Mouse (Mus musculus): ENCODE measurements around the gene Aaed1. TPM values are rescaled to one million over a fixed set of nuclear protein-coding genes. Genes with fewer than 3 reads are reported as not detected.

The Aaed1 gene
- polyA plus RNA-seq, 1 experiment from 2014 or later: 20.0 TPM

- no peaks in the 10 kb centered on the region for H3K4me1 ChIP-seq (ENCODE audit: control insufficient read depth, insufficient read depth, low read length)
- ATAC-seq (ENCODE audit: insufficient read depth, low FRiP score, low TSS enrichment): no peak
- H3K27ac ChIP-seq (ENCODE audit: low read depth, low read length): no peak overlapping the region
- no peak overlapping the region for H3K9ac ChIP-seq (ENCODE audit: low read length)
- H3K27me3 ChIP-seq (ENCODE audit: control insufficient read depth, insufficient read depth, low read length): no peaks in the 10 kb centered on the region
- no peaks in the 10 kb centered on the region for H3K36me3 ChIP-seq (ENCODE audit: control insufficient read depth, insufficient read depth, low read length)
- no peaks in the 10 kb centered on the region for H3K9me3 ChIP-seq (ENCODE audit: control insufficient read depth, low read length)
- H3K4me2 ChIP-seq (ENCODE audit: low read depth): no peak overlapping the region
- no peak overlapping the region for H3K4me3 ChIP-seq (ENCODE audit: low read depth, low read length)
- 48% methylated on average over 4 of the region's 4 CpGs for WGBS
- no peak for DNase-seq (ENCODE audit: low spot score)
Observed at GRCm38 (mm10) chr13:64335546-64336132, 23.1 kb upstream of the Aaed1 start.

GRCm38 (mm10) chr13:64333102-64333501 is 20.6 kb upstream of the Aaed1 start:
- Histone ChIP-seq H3K4me3 (ENCODE audit: low read depth, low read length) (no peak overlapping the region), H3K4me2 (ENCODE audit: low read depth) (no peak overlapping the region), H3K4me1 (ENCODE audit: control insufficient read depth, insufficient read depth, low read length) (no peaks in the 10 kb centered on the region), H3K9me3 (ENCODE audit: control insufficient read depth, low read length) (no peaks in the 10 kb centered on the region), H3K36me3 (ENCODE audit: control insufficient read depth, insufficient read depth, low read length) (no peaks in the 10 kb centered on the region), H3K27ac (ENCODE audit: low read depth, low read length) (no peak overlapping the region), H3K27me3 (ENCODE audit: control insufficient read depth, insufficient read depth, low read length) (no peaks in the 10 kb centered on the region), H3K9ac (ENCODE audit: low read length) (no peak overlapping the region)
- 88% methylated on average over 3 of the region's 3 CpGs for WGBS
- ATAC-seq (ENCODE audit: insufficient read depth, low FRiP score, low TSS enrichment) (no peak), DNase-seq (ENCODE audit: low spot score) (no peak)

GRCm38 (mm10) chr13:64332321-64332720 is 19.8 kb upstream of the Aaed1 start:
- Histone ChIP-seq H3K27ac (ENCODE audit: low read depth, low read length) (no peak overlapping the region), H3K36me3 (ENCODE audit: control insufficient read depth, insufficient read depth, low read length) (no peaks in the 10 kb centered on the region), H3K4me2 (ENCODE audit: low read depth) (no peak overlapping the region), H3K4me1 (ENCODE audit: control insufficient read depth, insufficient read depth, low read length) (no peaks in the 10 kb centered on the region), H3K9ac (ENCODE audit: low read length) (no peak overlapping the region), H3K9me3 (ENCODE audit: control insufficient read depth, low read length) (no peaks in the 10 kb centered on the region), H3K4me3 (ENCODE audit: low read depth, low read length) (no peak overlapping the region), H3K27me3 (ENCODE audit: control insufficient read depth, insufficient read depth, low read length) (no peaks in the 10 kb centered on the region)
- ATAC-seq (ENCODE audit: insufficient read depth, low FRiP score, low TSS enrichment) (no peak), DNase-seq (ENCODE audit: low spot score) (no peak)
- 84% methylated on average over 6 of the region's 6 CpGs for WGBS

GRCm38 (mm10) chr13:64322561-64323281 is 10.2 kb upstream of the Aaed1 start:
- no peak overlapping the region for H3K9ac ChIP-seq (ENCODE audit: low read length)
- 74% methylated on average over 8 of the region's 8 CpGs for WGBS
- H3K4me1 ChIP-seq (ENCODE audit: control insufficient read depth, insufficient read depth, low read length): no peaks in the 10 kb centered on the region

GRCm38 (mm10) chr13:64320334-64320733 is 7.8 kb upstream of the Aaed1 start:
- H3K4me2 ChIP-seq (ENCODE audit: low read depth): no peak overlapping the region
- DNase-seq (ENCODE audit: low spot score) (no peak), ATAC-seq (ENCODE audit: insufficient read depth, low FRiP score, low TSS enrichment) (no peak)
- no peaks in the 10 kb centered on the region for H3K36me3 ChIP-seq (ENCODE audit: control insufficient read depth, insufficient read depth, low read length)
- no peaks in the 10 kb centered on the region for H3K4me1 ChIP-seq (ENCODE audit: control insufficient read depth, insufficient read depth, low read length)
- WGBS: 80% methylated on average over 8 of the region's 8 CpGs
- no peaks in the 10 kb centered on the region for H3K27me3 ChIP-seq (ENCODE audit: control insufficient read depth, insufficient read depth, low read length)
- no peak overlapping the region for H3K4me3 ChIP-seq (ENCODE audit: low read depth, low read length)
- no peak overlapping the region for H3K9ac ChIP-seq (ENCODE audit: low read length)
- no peaks in the 10 kb centered on the region for H3K9me3 ChIP-seq (ENCODE audit: control insufficient read depth, low read length)
- no peak overlapping the region for H3K27ac ChIP-seq (ENCODE audit: low read depth, low read length)

More at GRCm38 (mm10) chr13:64322561-64323281, 10.2 kb upstream of the Aaed1 start:
- DNase-seq (ENCODE audit: low spot score) (no peak), ATAC-seq (ENCODE audit: insufficient read depth, low FRiP score, low TSS enrichment) (no peak)
- Histone ChIP-seq H3K36me3 (ENCODE audit: control insufficient read depth, insufficient read depth, low read length) (no peaks in the 10 kb centered on the region), H3K4me3 (ENCODE audit: low read depth, low read length) (no peak overlapping the region), H3K27me3 (ENCODE audit: control insufficient read depth, insufficient read depth, low read length) (no peaks in the 10 kb centered on the region), H3K4me2 (ENCODE audit: low read depth) (no peak overlapping the region), H3K27ac (ENCODE audit: low read depth, low read length) (no peak overlapping the region), H3K9me3 (ENCODE audit: control insufficient read depth, low read length) (no peaks in the 10 kb centered on the region)

GRCm38 (mm10) chr13:64319782-64320181 is 7.3 kb upstream of the Aaed1 start:
- DNase-seq (ENCODE audit: low spot score) (no peak), ATAC-seq (ENCODE audit: insufficient read depth, low FRiP score, low TSS enrichment) (no peak)

GRCm38 (mm10) chr13:64318355-64318754 is 5.8 kb upstream of the Aaed1 start:
- no peaks in the 10 kb centered on the region for H3K36me3 ChIP-seq (ENCODE audit: control insufficient read depth, insufficient read depth, low read length)
- H3K4me2 ChIP-seq (ENCODE audit: low read depth): no peak overlapping the region
- ATAC-seq (ENCODE audit: insufficient read depth, low FRiP score, low TSS enrichment) (no peak), DNase-seq (ENCODE audit: low spot score) (no peak)
- whole genome bisulfite sequencing: 79% methylated on average over 2 of the region's 2 CpGs
- no peak overlapping the region for H3K9ac ChIP-seq (ENCODE audit: low read length)
- H3K27ac ChIP-seq (ENCODE audit: low read depth, low read length): no peak overlapping the region
- no peaks in the 10 kb centered on the region for H3K4me1 ChIP-seq (ENCODE audit: control insufficient read depth, insufficient read depth, low read length)
- no peak overlapping the region for H3K4me3 ChIP-seq (ENCODE audit: low read depth, low read length)
- H3K27me3 ChIP-seq (ENCODE audit: control insufficient read depth, insufficient read depth, low read length): no peaks in the 10 kb centered on the region
- no peaks in the 10 kb centered on the region for H3K9me3 ChIP-seq (ENCODE audit: control insufficient read depth, low read length)

More at GRCm38 (mm10) chr13:64319782-64320181, 7.3 kb upstream of the Aaed1 start:
- Histone ChIP-seq H3K27me3 (ENCODE audit: control insufficient read depth, insufficient read depth, low read length) (no peaks in the 10 kb centered on the region), H3K4me1 (ENCODE audit: control insufficient read depth, insufficient read depth, low read length) (no peaks in the 10 kb centered on the region), H3K4me3 (ENCODE audit: low read depth, low read length) (no peak overlapping the region), H3K9ac (ENCODE audit: low read length) (no peak overlapping the region), H3K9me3 (ENCODE audit: control insufficient read depth, low read length) (no peaks in the 10 kb centered on the region), H3K36me3 (ENCODE audit: control insufficient read depth, insufficient read depth, low read length) (no peaks in the 10 kb centered on the region), H3K4me2 (ENCODE audit: low read depth) (no peak overlapping the region), H3K27ac (ENCODE audit: low read depth, low read length) (no peak overlapping the region)

- H3K36me3 ChIP-seq (ENCODE audit: control insufficient read depth, insufficient read depth, low read length): no peaks in the 10 kb centered on the region
- H3K9ac ChIP-seq (ENCODE audit: low read length): no peak overlapping the region
- no peak overlapping the region for H3K27ac ChIP-seq (ENCODE audit: low read depth, low read length)
- H3K9me3 ChIP-seq (ENCODE audit: control insufficient read depth, low read length): no peaks in the 10 kb centered on the region
- WGBS: 3% methylated on average over 3 of the region's 3 CpGs
- no peaks in the 10 kb centered on the region for H3K27me3 ChIP-seq (ENCODE audit: control insufficient read depth, insufficient read depth, low read length)
- DNase-seq (ENCODE audit: low spot score) (peak; percentile 24), ATAC-seq (ENCODE audit: insufficient read depth, low FRiP score, low TSS enrichment) (no peak)
- 0 out of 2 replicates have a peak, but pooled peaks cover 3% of the 10 kb centered on the region for H3K4me1 ChIP-seq (ENCODE audit: control insufficient read depth, insufficient read depth, low read length)
- H3K4me3 ChIP-seq (ENCODE audit: low read depth, low read length): no peak overlapping the region
- no peak overlapping the region for H3K4me2 ChIP-seq (ENCODE audit: low read depth)
Observed at GRCm38 (mm10) chr13:64315483-64316050, 3.1 kb upstream of the Aaed1 start.

- DNase-seq (ENCODE audit: low spot score): no peak
- Histone ChIP-seq H3K4me2 (ENCODE audit: low read depth) (no peak overlapping the region), H3K27ac (ENCODE audit: low read depth, low read length) (no peak overlapping the region), H3K36me3 (ENCODE audit: control insufficient read depth, insufficient read depth, low read length) (no peaks in the 10 kb centered on the region), H3K27me3 (ENCODE audit: control insufficient read depth, insufficient read depth, low read length) (no peaks in the 10 kb centered on the region), H3K4me3 (ENCODE audit: low read depth, low read length) (no peak overlapping the region), H3K4me1 (ENCODE audit: control insufficient read depth, insufficient read depth, low read length) (0 out of 2 replicates have a peak, but pooled peaks cover 3% of the 10 kb centered on the region), H3K9ac (ENCODE audit: low read length) (no peak overlapping the region), H3K9me3 (ENCODE audit: control insufficient read depth, low read length) (no peaks in the 10 kb centered on the region)
- ATAC-seq (ENCODE audit: insufficient read depth, low FRiP score, low TSS enrichment): no peak
- WGBS: 70% methylated on average over 3 of the region's 3 CpGs
Observed at GRCm38 (mm10) chr13:64314041-64314440, 1.5 kb upstream of the Aaed1 start.

All from neural tube, embryonic 11.5 days (tissue).